Mouse (Mus musculus) mouse embryonic stem cell (cell line): ENCODE measurements around the gene Ggt7.
"Not testable (repeated sequence)": the region's sequence is repeated elsewhere in the genome, so short reads cannot be mapped to it uniquely, and the experiment has no call there.

ENCODE experiments used
- in situ Hi-C, 2 experiments: fragments of 300-500 bp; cut with MboI; formaldehyde crosslinking; loops; 1 replicate in 1 of 2; 3 replicates in 1 of 2; pipeline ENCODE4 v1.14.3; 2019 to 2020; ENCODE audit warnings: low sequenced_read_pairs in 2 of 2, low pct_unique_long_range_greater_than_20kb in 1 of 2, mixed read lengths in 1 of 2; ENCODE audit not compliant: unreplicated experiment in 1 of 2

Ggt7 gene

GRCm38 (mm10) chr2:155514666-155515065, 3.4 kb downstream of the Ggt7 start:
- in situ Hi-C loops: loop anchor here (5.0 to 10.0 kb wide), 3 partner anchors 103 to 240 kb away; partner anchors contain the start of gene Procr (in 2 of the 2)

GRCm38 (mm10) chr2:155513543-155513942, 4.5 kb downstream of the Ggt7 start:
- in situ Hi-C loops: loop anchor here (10.0 kb wide), 1 partner anchor 241 kb away; the partner anchor contains the start of gene Procr (in 2 of the 2)

- in situ Hi-C loops: loop anchor here (10.0 kb wide), 1 partner anchor 242 kb away; the partner anchor contains the start of gene Procr (in 2 of the 2)
Measured at GRCm38 (mm10) chr2:155512479-155512878, 5.6 kb downstream of the Ggt7 start.

GRCm38 (mm10) chr2:155507721-155508470, 10.1 kb downstream of the Ggt7 start:
- in situ Hi-C loops: no loop called here

- in situ Hi-C loops: no loop called here
Measured at GRCm38 (mm10) chr2:155505811-155506210, 12.2 kb downstream of the Ggt7 start.

- in situ Hi-C loops: no loop called here
Measured at GRCm38 (mm10) chr2:155504440-155505355, 13.3 kb downstream of the Ggt7 start.

GRCm38 (mm10) chr2:155502596-155502995, 15.4 kb downstream of the Ggt7 start:
- in situ Hi-C loops: no loop called here

- in situ Hi-C loops: no loop called here
Measured at GRCm38 (mm10) chr2:155490998-155491397, 27.0 kb downstream of the Ggt7 start.

GRCm38 (mm10) chr2:155482021-155482420, 36.0 kb downstream of the Ggt7 start:
- in situ Hi-C loops: no loop called here

- in situ Hi-C loops: no loop called here
Measured at GRCm38 (mm10) chr2:155473570-155474088, 44.4 kb downstream of the Ggt7 start, which contains the start of gene Ncoa6. Gene Ncoa6 (minus strand): TSS chr2:155473894.

- in situ Hi-C loops: no loop called here
Measured at GRCm38 (mm10) chr2:155472671-155473569, 45.1 kb downstream of the Ggt7 start.

GRCm38 (mm10) chr2:155466861-155467260, 51.2 kb downstream of the Ggt7 start:
- in situ Hi-C loops: no loop called here

- in situ Hi-C loops: no loop called here
Measured at GRCm38 (mm10) chr2:155453591-155453990, 64.4 kb downstream of the Ggt7 start.

GRCm38 (mm10) chr2:155451256-155451655, 66.8 kb downstream of the Ggt7 start:
- in situ Hi-C loops: no loop called here

- in situ Hi-C loops: not testable (repeated sequence)
Measured at GRCm38 (mm10) chr2:155447906-155448305, 70.1 kb downstream of the Ggt7 start.

- in situ Hi-C loops: no loop called here
Measured at GRCm38 (mm10) chr2:155443446-155443845, 74.6 kb downstream of the Ggt7 start.

GRCm38 (mm10) chr2:155442916-155443315, 75.1 kb downstream of the Ggt7 start:
- in situ Hi-C loops: no loop called here
